Mouse (Mus musculus) gastrocnemius, postnatal 14 days (tissue): Measurements from ENCODE around the gene Shkbp1. TPM values are rescaled to one million over a fixed set of nuclear protein-coding genes. Genes with fewer than 3 reads are reported as not detected.

Source experiments
- DNase-seq: peaks from one replicate; pipeline ENCODE4 v3.0.0; 2021; ENCODE audit warnings: mixed read lengths
- intact Hi-C: fragments of 180-260 bp; cut with DNase I; formaldehyde crosslinking; loops from one replicate; pipeline ENCODE4 v1.15.1; 2025; ENCODE audit warnings: low total_unique reads
- total RNA-seq, 2 experiments: library from RNA; stranded (reverse); gene quantifications; 2 replicates each; pipeline ENCODE4 v1.2.3; 2021

The Shkbp1 gene
- total RNA-seq, 2 experiments from 2014 or later, result 3.5 to 5.3 TPM

GRCm38 (mm10) chr7:27298033-27298610, 57.7 kb downstream of the Shkbp1 start:
- intact Hi-C loops, result no loop called here
- DNase-seq, result no peak

GRCm38 (mm10) chr7:27296518-27296917, 59.3 kb downstream of the Shkbp1 start:
- no peak for DNase-seq
- intact Hi-C loops, result no loop called here

- intact Hi-C loops, result no loop called here
Measured at GRCm38 (mm10) chr7:27295956-27296355, 59.9 kb downstream of the Shkbp1 start.

More at GRCm38 (mm10) chr7:27295956-27296355, 59.9 kb downstream of the Shkbp1 start:
- DNase-seq, result no peak

Other genes starting within 250 kb of the Shkbp1 start
- under 1 TPM in 1 of 2 experiments, not detected in 1; 0.21 TPM for gene Cyp2f2, start 236.1 kb downstream of the Shkbp1 start, total RNA-seq
- not detected for gene Cyp2t4, start 202.3 kb downstream of the Shkbp1 start, total RNA-seq
- gene Egln2, start 189.2 kb downstream of the Shkbp1 start, total RNA-seq, result 10 to 100 TPM; 83.0 to 87.9 TPM
- gene Rab4b, start 177.1 kb downstream of the Shkbp1 start, total RNA-seq, result 10 to 100 TPM; 19.7 to 20.0 TPM
- gene Gm21983, start 174.9 kb downstream of the Shkbp1 start, total RNA-seq, result not detected
- gene Mia, start 174.9 kb downstream of the Shkbp1 start, total RNA-seq, result under 1 TPM; 0.44 to 0.68 TPM
- gene BC024978, start 160.2 kb downstream of the Shkbp1 start, total RNA-seq, result 10 to 100 TPM; 11.8 to 13.4 TPM
- gene Snrpa, start 159.7 kb downstream of the Shkbp1 start, total RNA-seq, result 10 to 100 TPM; 32.2 to 34.7 TPM
- gene Itpkc, start 127.4 kb downstream of the Shkbp1 start, total RNA-seq, result 1 to 10 TPM; 3.2 to 3.9 TPM
- gene Coq8b, start 123.0 kb downstream of the Shkbp1 start, total RNA-seq, result 1 to 10 TPM; 3.9 to 4.1 TPM
- 10 to 100 TPM in 1 of 2 experiments, 1 to 10 TPM in 1; 8.0 to 10.2 TPM for gene Numbl, start 97.6 kb downstream of the Shkbp1 start, total RNA-seq
- 100 to 1,000 TPM; 122 to 151 TPM for gene Ltbp4, start 18.3 kb downstream of the Shkbp1 start, total RNA-seq
- under 1 TPM in 1 of 2 experiments, not detected in 1; 0.90 TPM for gene Gm20479, start 1.4 kb upstream of the Shkbp1 start, total RNA-seq
- gene Sptbn4, start 91.7 kb upstream of the Shkbp1 start, total RNA-seq, result under 1 TPM; 0.04 to 0.06 TPM
- gene Blvrb, start 92.0 kb upstream of the Shkbp1 start, total RNA-seq, result 10 to 100 TPM; 11.8 to 15.9 TPM
- 10 to 100 TPM in 1 of 2 experiments, 1 to 10 TPM in 1; 9.0 to 10.0 TPM for gene Sertad3, start 117.7 kb upstream of the Shkbp1 start, total RNA-seq
- gene Sertad1, start 130.9 kb upstream of the Shkbp1 start, total RNA-seq, result 10 to 100 TPM in 1 of 2 experiments, 1 to 10 TPM in 1; 8.7 to 10.1 TPM
- gene Prx, start 143.3 kb upstream of the Shkbp1 start, total RNA-seq, result 10 to 100 TPM; 11.2 to 48.8 TPM
- under 1 TPM; 0.16 to 0.22 TPM for gene Hipk4, start 167.2 kb upstream of the Shkbp1 start, total RNA-seq
- gene Pld3, start 197.2 kb upstream of the Shkbp1 start, total RNA-seq, result 10 to 100 TPM; 23.1 to 27.8 TPM
- 100 to 1,000 TPM; 103 to 114 TPM for gene 2310022A10Rik, start 197.2 kb upstream of the Shkbp1 start, total RNA-seq
- gene Akt2, start 235.5 kb upstream of the Shkbp1 start, total RNA-seq, result 100 to 1,000 TPM; 109 to 114 TPM